Mouse (Mus musculus): ENCODE results near the gene Tns3.

DNA sequence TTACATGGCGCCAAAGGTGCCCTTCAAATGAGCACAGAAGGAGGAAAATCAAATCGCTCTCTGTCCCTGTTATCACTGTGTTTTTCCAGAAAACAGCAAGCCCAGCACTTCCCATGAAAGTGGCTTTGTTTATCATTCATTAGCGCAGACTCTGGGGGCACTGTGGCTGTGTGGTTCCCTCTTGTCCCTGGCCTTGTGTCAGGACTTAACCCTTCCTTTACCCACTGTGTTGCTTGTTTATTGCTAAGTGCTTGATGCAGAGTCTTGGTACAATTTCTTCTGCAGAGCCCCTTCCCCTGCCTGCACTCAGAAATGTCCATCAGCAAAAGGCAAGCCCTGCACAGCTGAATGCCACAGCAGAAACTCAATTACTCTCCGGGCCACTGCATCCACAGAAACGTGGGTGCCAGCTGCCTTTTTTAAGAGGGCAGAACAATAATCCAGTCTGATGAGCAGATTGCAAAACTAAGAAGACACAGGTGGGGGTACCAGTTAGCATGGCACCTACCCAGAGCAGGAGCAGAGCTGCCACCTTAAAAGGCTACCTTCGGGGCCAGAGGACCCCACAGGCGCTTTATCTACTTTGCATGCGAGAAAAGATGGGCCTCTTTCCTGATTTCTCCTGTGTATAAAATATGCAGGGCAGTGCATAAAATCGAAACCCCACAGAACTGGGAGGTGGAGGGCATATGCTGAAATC lies 207.6 kb downstream of the Tns3 start:
- TF ChIP-seq BHLHE40 (IDR thresholded peaks at IDR 0.05; ENCODE audit: borderline replicate concordance, low read depth, low read length) (no peak), MYB (IDR thresholded peaks at IDR 0.05; ENCODE audit: low read depth, low read length) (no peak)

Data from MEL (cell line).